Mouse (Mus musculus): ENCODE data around the gene Fam171a2. TPM values are rescaled to one million over a fixed set of nuclear protein-coding genes. Genes with fewer than 3 reads are reported as not detected.

The Fam171a2 gene
- total RNA-seq, 2 experiments from 2014 or later, result 92.5 to 102 TPM

DNA sequence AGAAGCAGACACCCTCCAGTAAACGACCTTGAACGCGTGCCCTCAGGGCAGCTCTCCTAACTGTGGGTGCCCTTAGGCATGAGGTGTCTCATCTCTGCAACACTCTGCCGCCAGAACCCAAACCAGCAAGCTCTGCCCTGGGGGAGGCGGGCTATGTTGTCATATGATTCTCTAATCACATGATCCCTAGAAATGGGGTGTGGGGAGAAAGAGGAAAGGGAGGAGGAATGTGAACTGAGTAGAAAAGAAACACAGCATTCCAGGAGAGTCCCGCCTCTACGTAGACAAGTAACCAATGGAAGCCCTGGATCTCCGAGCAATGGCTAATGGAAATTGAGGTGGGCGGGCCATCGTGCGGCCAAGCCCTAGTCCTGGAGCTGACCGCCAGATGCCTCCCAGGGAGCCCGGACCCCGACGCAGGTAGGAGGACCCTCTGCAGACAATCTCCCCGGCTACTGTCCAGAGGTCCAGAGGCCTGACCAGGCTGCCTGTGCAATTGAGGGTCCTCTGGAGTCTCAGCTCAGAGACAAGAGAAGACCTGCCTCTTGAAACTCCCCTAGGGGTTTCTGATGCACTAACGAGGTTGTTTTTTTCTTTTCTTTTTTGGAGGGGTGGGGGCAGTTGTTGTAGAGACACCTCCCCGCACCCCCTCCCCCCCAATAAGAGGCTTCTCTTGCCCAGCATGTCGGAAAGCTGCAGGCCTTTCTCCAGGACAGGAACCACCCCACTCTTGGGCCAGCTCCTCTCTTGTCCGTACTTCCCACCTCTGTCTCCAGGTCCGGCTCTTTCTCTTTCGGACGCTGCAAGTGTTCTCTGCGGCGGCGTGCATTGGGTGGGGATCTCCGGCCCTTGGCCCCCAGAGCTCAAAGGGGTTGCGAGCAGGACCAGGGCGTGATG is 17.1 kb downstream of the Fam171a2 start, which contains the start of gene Grn:
Gene Grn, plus strand, starts transcription at position 195 of the 897 bp plus-strand sequence.
- peak within 1 kb of the TSS; percentile 88 for H3K27ac ChIP-seq
- peak within 1 kb of the TSS; percentile 78 for H3K4me3 ChIP-seq
- DNase-seq (ENCODE audit: low spot score in 2 of 2), result peak; percentile 89 to 96
- TF ChIP-seq CTCF (conservative IDR thresholded peaks at IDR 0.05), result no peak

GRCm38 (mm10) chr11:102429551-102429950 is 17.9 kb downstream of the Fam171a2 start:
- H3K4me3 ChIP-seq, result peak overlapping the region; percentile 78
- no peak for DNase-seq (ENCODE audit: low spot score in 2 of 2)
- no peak for TF ChIP-seq CTCF (conservative IDR thresholded peaks at IDR 0.05)
- peak overlapping the region; percentile 72 for H3K27ac ChIP-seq

DNA sequence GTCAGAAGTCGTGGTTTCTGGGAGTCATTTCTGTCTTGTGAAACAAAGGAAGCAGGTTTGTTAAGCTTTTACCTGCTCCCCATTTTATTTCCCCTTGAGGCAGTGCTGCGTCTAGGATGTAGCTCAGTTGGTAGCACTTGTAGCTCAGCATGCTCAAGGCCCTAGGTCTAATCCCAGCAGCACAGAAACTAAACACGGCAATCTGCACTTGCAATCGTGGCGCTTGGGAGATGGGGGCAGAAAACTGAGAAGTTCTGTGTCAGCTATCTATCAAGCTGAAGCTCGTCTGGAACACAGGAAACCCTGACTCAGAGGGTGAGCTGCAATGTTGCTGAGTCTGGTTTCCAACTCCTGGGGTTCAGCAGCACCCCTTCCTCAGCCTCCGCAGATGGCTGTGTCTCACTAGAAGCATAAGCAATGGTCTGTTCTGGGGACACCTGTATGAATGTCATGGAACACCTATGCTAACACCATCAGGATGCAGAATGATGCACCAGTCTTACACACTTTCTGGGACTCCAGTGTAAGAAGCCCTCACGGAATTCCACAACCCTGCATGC is 18.4 kb downstream of the Fam171a2 start:
- no peak for TF ChIP-seq CTCF (conservative IDR thresholded peaks at IDR 0.05)

GRCm38 (mm10) chr11:102425555-102426316 is 21.7 kb downstream of the Fam171a2 start:
- Histone ChIP-seq H3K4me3 (no peak overlapping the region), H3K27ac (no peak overlapping the region)
- DNase-seq (ENCODE audit: low spot score in 2 of 2), result no peak
- no peak for TF ChIP-seq CTCF (conservative IDR thresholded peaks at IDR 0.05)

More for the DNA sequence above, 18.4 kb downstream of the Fam171a2 start:
- DNase-seq (ENCODE audit: low spot score in 2 of 2), result no peak
- no peak overlapping the region for H3K4me3 ChIP-seq
- H3K27ac ChIP-seq, result no peak overlapping the region

DNA sequence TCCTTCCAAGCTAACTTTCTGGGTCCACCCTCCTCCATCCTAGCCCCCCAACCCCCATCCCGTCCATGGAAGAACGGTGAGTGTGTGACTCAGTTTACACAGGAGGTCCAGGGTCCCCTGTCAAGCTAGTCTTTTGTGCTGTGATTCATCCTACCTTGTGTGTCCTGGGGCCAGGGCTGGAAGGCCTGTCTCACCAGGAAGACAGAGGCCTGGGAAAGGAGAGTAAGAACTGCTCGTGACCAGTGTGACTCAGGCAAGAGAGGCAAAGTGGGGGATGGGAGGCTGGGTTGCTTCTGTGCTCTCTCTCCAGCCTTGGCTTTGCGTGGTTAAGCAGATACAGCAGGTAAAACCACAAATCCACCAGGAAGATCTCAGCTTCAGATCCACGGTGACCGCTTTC is 22.8 kb downstream of the Fam171a2 start:
- DNase-seq (ENCODE audit: low spot score in 2 of 2), result no peak
- Histone ChIP-seq H3K4me3 (no peak overlapping the region), H3K27ac (no peak overlapping the region)
- TF ChIP-seq CTCF (conservative IDR thresholded peaks at IDR 0.05), result no peak

DNA sequence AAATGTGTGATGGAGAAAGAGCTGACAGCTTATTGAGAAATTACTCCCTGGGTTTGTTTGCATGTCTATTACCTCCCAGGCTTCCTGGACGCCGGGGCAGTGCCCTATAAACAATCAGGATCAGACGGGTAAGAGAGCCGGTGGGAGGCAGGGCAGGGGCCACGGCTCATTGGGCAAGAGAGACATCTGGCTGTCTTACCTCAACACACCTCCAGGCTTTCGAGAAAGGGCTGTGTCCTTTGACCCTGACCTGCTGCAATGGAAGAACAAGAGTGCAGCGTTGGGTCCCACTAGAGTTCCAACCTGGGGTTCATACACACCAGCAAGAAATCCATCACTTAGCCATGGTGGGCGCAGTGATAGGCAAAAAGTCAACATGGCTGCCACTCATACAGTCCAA is 25.9 kb downstream of the Fam171a2 start:
- H3K27ac ChIP-seq, result no peak overlapping the region
- TF ChIP-seq CTCF (conservative IDR thresholded peaks at IDR 0.05), result no peak
- no peak overlapping the region for H3K4me3 ChIP-seq
- DNase-seq (ENCODE audit: low spot score in 2 of 2), result no peak

- no peak for DNase-seq (ENCODE audit: low spot score in 2 of 2)
- no peak overlapping the region for H3K4me3 ChIP-seq
- TF ChIP-seq CTCF (conservative IDR thresholded peaks at IDR 0.05), result no peak
Measured at GRCm38 (mm10) chr11:102418887-102419286, 28.6 kb downstream of the Fam171a2 start.

DNA sequence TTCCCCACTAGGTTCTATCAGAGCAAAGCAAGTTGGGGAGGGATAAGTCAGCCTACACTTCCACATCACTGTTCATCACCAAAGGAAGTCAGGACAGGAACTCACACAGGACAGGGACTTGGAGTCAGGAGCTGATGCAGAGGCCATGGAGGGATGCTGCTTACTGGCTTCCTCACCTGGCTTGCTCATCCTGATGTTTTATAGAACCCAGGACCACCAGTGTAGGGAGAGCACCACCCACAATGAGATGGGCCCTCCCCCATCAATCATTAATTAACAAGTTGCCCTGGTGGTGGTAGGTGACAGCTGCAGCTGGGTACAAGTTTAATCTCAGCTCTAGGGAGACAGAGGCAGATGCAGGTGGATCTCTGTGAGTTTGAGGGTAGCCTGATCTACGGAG is 30.3 kb downstream of the Fam171a2 start:
- Histone ChIP-seq H3K27ac (no peak overlapping the region), H3K4me3 (no peak overlapping the region)
- no peak for DNase-seq (ENCODE audit: low spot score in 2 of 2)
- TF ChIP-seq CTCF (conservative IDR thresholded peaks at IDR 0.05), result no peak

More at GRCm38 (mm10) chr11:102418887-102419286, 28.6 kb downstream of the Fam171a2 start:
- no peak overlapping the region for H3K27ac ChIP-seq

GRCm38 (mm10) chr11:102415034-102415802 is 32.3 kb downstream of the Fam171a2 start:
- no peak for DNase-seq (ENCODE audit: low spot score in 2 of 2)
- no peak for TF ChIP-seq CTCF (conservative IDR thresholded peaks at IDR 0.05)
- H3K4me3 ChIP-seq, result no peak overlapping the region
- no peak overlapping the region for H3K27ac ChIP-seq

DNA sequence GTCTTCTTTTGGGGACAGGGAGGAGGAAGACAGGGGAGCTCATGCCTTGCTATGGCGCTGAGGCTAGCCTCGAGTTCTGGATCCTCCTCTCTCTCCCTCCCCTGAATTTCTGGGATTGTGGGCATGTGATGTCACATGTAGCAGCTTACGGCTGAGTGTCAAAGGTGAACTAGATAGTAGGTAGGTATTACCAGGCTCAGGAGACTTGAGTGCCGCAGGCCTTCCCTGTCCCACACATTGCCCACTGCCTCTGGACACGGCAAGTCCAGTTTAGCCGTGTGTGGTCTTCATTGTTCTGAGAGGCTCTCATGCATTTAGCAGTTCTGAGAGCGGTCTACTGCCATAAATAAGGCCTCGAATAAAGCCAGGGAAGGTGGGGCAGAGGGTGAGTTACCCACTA is 34.4 kb downstream of the Fam171a2 start:
- H3K27ac ChIP-seq, result no peak overlapping the region
- TF ChIP-seq CTCF (conservative IDR thresholded peaks at IDR 0.05), result no peak
- DNase-seq (ENCODE audit: low spot score in 2 of 2), result no peak
- H3K4me3 ChIP-seq, result no peak overlapping the region

DNA sequence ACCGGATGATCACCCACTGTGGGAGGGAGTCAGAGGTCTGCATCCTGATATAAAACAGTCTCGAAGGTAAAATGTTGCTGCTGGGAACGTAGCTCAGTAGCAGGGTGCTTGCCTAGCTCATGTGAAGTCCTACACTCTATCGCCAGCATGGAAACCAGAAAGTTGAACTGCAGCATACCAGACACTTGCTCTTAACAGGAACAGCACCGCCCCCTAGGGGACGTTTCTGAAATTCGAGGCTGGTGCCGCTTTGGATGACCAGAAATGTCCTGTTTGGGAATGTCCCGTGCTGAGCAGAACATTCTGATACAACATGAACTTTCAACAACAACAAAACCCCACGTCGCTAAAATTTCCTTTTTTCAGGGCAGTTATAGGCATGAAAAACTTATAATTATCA is 35.8 kb downstream of the Fam171a2 start:
- no peak overlapping the region for H3K4me3 ChIP-seq
- H3K27ac ChIP-seq, result no peak overlapping the region
- TF ChIP-seq CTCF (conservative IDR thresholded peaks at IDR 0.05), result peak; percentile 88
- peak; percentile 81 to 94 for DNase-seq (ENCODE audit: low spot score in 2 of 2)

DNA sequence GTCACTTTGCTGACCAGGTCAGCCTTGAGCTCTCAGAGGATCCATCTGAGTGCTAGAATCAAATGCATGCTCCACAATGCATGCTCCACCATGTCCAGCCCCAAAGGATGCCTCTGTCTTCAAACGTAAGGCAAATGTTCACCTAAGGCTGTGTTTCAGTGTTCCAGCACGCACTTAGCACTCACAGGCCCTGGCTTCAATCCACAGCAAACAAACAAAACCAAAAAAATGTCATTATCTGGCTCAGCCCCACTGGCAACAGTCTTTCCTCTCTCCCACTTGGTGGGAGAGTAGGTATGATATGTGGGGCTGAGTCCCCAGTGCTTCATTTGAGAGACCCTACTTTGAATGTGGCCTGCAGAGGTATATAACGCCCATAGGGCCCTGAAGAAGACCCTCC is 36.4 kb downstream of the Fam171a2 start:
- no peak for TF ChIP-seq CTCF (conservative IDR thresholded peaks at IDR 0.05)
- no peak for DNase-seq (ENCODE audit: low spot score in 2 of 2)
- no peak overlapping the region for H3K4me3 ChIP-seq
- H3K27ac ChIP-seq, result no peak overlapping the region
